Mouse (Mus musculus): ENCODE data around the gene Csrp3. TPM values are rescaled to one million over a fixed set of nuclear protein-coding genes. Genes with fewer than 3 reads are reported as not detected.

Gene Csrp3
- polyA plus RNA-seq, 1 experiment from 2014 or later: 7.6 TPM

GRCm38 (mm10) chr7:48825170-48825569 lies 22.7 kb downstream of the Csrp3 start:
- H3K4me3 ChIP-seq (replicated peaks): no peak overlapping the region
- no peak overlapping the region for H3K4me2 ChIP-seq
- H3K27ac ChIP-seq: no peak overlapping the region
- no peaks in the 10 kb centered on the region for H3K9me3 ChIP-seq
- ATAC-seq (ENCODE audit: insufficient number of reproducible peaks, insufficient read depth, low FRiP score, low TSS enrichment, low read depth): no peak
- H3K4me1 ChIP-seq (replicated peaks): no peaks in the 10 kb centered on the region
- no peaks in the 10 kb centered on the region for H3K27me3 ChIP-seq
- 90% methylated on average over 6 of the region's 6 CpGs for WGBS
- no peak overlapping the region for H3K9ac ChIP-seq (replicated peaks)
- H3K36me3 ChIP-seq: peaks cover 75% of the 10 kb centered on the region

GRCm38 (mm10) chr7:48824671-48825070 lies 23.2 kb downstream of the Csrp3 start:
- H3K4me1 ChIP-seq (replicated peaks): no peaks in the 10 kb centered on the region
- no peak for ATAC-seq (ENCODE audit: insufficient number of reproducible peaks, insufficient read depth, low FRiP score, low TSS enrichment, low read depth)
- 91% methylated on average over 1 of the region's 1 CpGs for WGBS

GRCm38 (mm10) chr7:48823621-48824020 lies 24.2 kb downstream of the Csrp3 start:
- H3K27me3 ChIP-seq: no peaks in the 10 kb centered on the region
- no peak overlapping the region for H3K4me2 ChIP-seq
- no peaks in the 10 kb centered on the region for H3K9me3 ChIP-seq
- over 99% methylated on average over 3 of the region's 3 CpGs for WGBS
- no peaks in the 10 kb centered on the region for H3K4me1 ChIP-seq (replicated peaks)
- ATAC-seq (ENCODE audit: insufficient number of reproducible peaks, insufficient read depth, low FRiP score, low TSS enrichment, low read depth): no peak
- H3K9ac ChIP-seq (replicated peaks): no peak overlapping the region
- H3K4me3 ChIP-seq (replicated peaks): no peak overlapping the region
- H3K27ac ChIP-seq: no peak overlapping the region
- H3K36me3 ChIP-seq: peaks cover 90% of the 10 kb centered on the region

More at GRCm38 (mm10) chr7:48824671-48825070, 23.2 kb downstream of the Csrp3 start:
- Histone ChIP-seq H3K36me3 (peaks cover 80% of the 10 kb centered on the region), H3K27me3 (no peaks in the 10 kb centered on the region), H3K4me3 (replicated peaks) (no peak overlapping the region), H3K9me3 (no peaks in the 10 kb centered on the region), H3K9ac (replicated peaks) (no peak overlapping the region), H3K4me2 (no peak overlapping the region), H3K27ac (no peak overlapping the region)

DNA sequence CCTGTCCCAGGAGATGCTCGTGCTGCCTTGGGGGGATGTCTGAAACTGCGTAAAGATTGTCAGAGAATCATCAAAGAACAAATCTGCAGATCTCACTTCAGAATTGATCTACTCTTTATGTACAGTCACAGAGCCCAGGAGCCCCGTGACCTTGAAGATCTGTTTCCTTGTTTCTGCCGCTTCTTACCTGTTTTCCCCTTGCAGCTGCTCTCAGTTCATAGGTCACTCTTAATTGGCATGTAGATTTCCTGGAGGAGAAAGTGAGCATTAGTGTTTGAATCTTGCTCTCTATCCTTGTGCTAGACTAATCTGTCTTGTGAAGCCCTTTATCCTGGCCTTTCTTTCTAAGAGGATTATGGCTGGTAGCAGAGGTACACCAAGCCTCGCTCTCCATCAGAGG lies 26.2 kb downstream of the Csrp3 start:
- H3K9ac ChIP-seq (replicated peaks): no peak overlapping the region
- WGBS: 84% methylated on average over 5 of the region's 5 CpGs
- no peak for ATAC-seq (ENCODE audit: insufficient number of reproducible peaks, insufficient read depth, low FRiP score, low TSS enrichment, low read depth)
- H3K4me1 ChIP-seq (replicated peaks): no peaks in the 10 kb centered on the region
- no peak overlapping the region for H3K4me3 ChIP-seq (replicated peaks)
- H3K27me3 ChIP-seq: no peaks in the 10 kb centered on the region
- no peak overlapping the region for H3K4me2 ChIP-seq
- H3K9me3 ChIP-seq: no peaks in the 10 kb centered on the region
- H3K36me3 ChIP-seq: peaks cover 90% of the 10 kb centered on the region
- no peak overlapping the region for H3K27ac ChIP-seq

- H3K4me3 ChIP-seq (replicated peaks): no peak overlapping the region
- H3K4me1 ChIP-seq (replicated peaks): no peaks in the 10 kb centered on the region
- H3K9me3 ChIP-seq: no peaks in the 10 kb centered on the region
- no peak for ATAC-seq (ENCODE audit: insufficient number of reproducible peaks, insufficient read depth, low FRiP score, low TSS enrichment, low read depth)
- H3K27ac ChIP-seq: no peak overlapping the region
- H3K36me3 ChIP-seq: peaks cover 44% of the 10 kb centered on the region
- no peak overlapping the region for H3K4me2 ChIP-seq
- H3K9ac ChIP-seq (replicated peaks): no peak overlapping the region
- WGBS: 72% methylated on average over 1 of the region's 1 CpGs
- no peaks in the 10 kb centered on the region for H3K27me3 ChIP-seq
These were observed 34.2 kb downstream of the Csrp3 start for GRCm38 (mm10) chr7:48813594-48813993.

DNA sequence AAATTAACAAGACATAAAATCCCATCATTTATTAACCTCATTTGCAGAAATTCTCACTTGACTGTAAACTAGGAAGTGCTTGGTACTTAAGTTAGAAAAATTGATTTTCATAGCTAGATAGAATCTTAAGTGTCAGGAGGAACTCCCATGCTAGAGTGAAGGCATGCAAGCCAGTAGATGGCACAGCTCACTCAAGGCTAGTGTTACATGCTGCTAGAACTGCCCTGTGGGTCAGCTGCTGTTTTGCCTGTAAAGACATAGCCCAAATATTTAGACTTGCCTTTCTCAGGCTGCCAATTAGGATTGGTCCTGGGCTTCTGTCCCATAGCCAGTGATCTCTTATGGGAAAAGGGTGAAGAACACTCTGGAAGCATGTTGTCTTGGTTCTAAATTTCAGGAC lies 35.5 kb downstream of the Csrp3 start:
- no peaks in the 10 kb centered on the region for H3K4me1 ChIP-seq (replicated peaks)
- peaks cover 44% of the 10 kb centered on the region for H3K36me3 ChIP-seq
- no peak overlapping the region for H3K4me3 ChIP-seq (replicated peaks)
- H3K27me3 ChIP-seq: no peaks in the 10 kb centered on the region
- H3K9ac ChIP-seq (replicated peaks): no peak overlapping the region
- H3K4me2 ChIP-seq: no peak overlapping the region
- H3K9me3 ChIP-seq: no peaks in the 10 kb centered on the region
- ATAC-seq (ENCODE audit: insufficient number of reproducible peaks, insufficient read depth, low FRiP score, low TSS enrichment, low read depth): no peak
- H3K27ac ChIP-seq: no peak overlapping the region

DNA sequence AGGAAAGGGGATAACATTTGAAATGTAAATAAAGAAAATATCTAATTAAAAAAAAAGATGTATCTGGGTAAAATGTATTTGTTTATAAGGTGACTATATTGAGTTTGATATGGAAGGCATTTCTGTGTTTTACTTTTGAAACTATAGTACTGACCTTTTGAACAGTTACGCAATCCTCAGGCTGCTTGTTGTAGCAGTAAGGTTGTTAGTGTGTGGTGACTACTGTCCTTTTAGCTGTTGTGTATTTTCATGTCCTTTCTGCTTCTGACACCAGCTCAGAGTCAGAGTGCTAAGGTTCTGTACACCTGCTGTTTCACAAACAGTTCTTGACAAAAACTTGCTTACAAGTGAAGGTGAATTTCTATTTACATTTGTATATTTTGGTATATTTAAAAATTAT lies 37.2 kb downstream of the Csrp3 start:
- H3K4me2 ChIP-seq: no peak overlapping the region
- no peak overlapping the region for H3K4me3 ChIP-seq (replicated peaks)
- no peak overlapping the region for H3K9ac ChIP-seq (replicated peaks)
- H3K27ac ChIP-seq: no peak overlapping the region
- no peaks in the 10 kb centered on the region for H3K4me1 ChIP-seq (replicated peaks)
- H3K36me3 ChIP-seq: peaks cover 52% of the 10 kb centered on the region
- no peaks in the 10 kb centered on the region for H3K27me3 ChIP-seq
- no peak for ATAC-seq (ENCODE audit: insufficient number of reproducible peaks, insufficient read depth, low FRiP score, low TSS enrichment, low read depth)
- 96% methylated on average over 1 of the region's 1 CpGs for WGBS
- no peaks in the 10 kb centered on the region for H3K9me3 ChIP-seq

GRCm38 (mm10) chr7:48806587-48806986 lies 41.2 kb downstream of the Csrp3 start:
- H3K36me3 ChIP-seq: peaks cover 68% of the 10 kb centered on the region
- no peak for ATAC-seq (ENCODE audit: insufficient number of reproducible peaks, insufficient read depth, low FRiP score, low TSS enrichment, low read depth)

GRCm38 (mm10) chr7:48803381-48803780 lies 44.5 kb downstream of the Csrp3 start:
- H3K4me2 ChIP-seq: no peak overlapping the region
- H3K4me3 ChIP-seq (replicated peaks): no peak overlapping the region
- no peaks in the 10 kb centered on the region for H3K4me1 ChIP-seq (replicated peaks)
- H3K36me3 ChIP-seq: peaks cover 57% of the 10 kb centered on the region
- WGBS: 89% methylated on average over 7 of the region's 7 CpGs
- ATAC-seq (ENCODE audit: insufficient number of reproducible peaks, insufficient read depth, low FRiP score, low TSS enrichment, low read depth): no peak
- H3K9me3 ChIP-seq: no peaks in the 10 kb centered on the region
- H3K9ac ChIP-seq (replicated peaks): no peak overlapping the region
- H3K27ac ChIP-seq: no peak overlapping the region
- H3K27me3 ChIP-seq: no peaks in the 10 kb centered on the region

More at GRCm38 (mm10) chr7:48806587-48806986, 41.2 kb downstream of the Csrp3 start:
- no peak overlapping the region for H3K4me3 ChIP-seq (replicated peaks)
- H3K27ac ChIP-seq: no peak overlapping the region
- H3K9me3 ChIP-seq: no peaks in the 10 kb centered on the region
- WGBS: 92% methylated on average over 4 of the region's 4 CpGs
- no peak overlapping the region for H3K9ac ChIP-seq (replicated peaks)
- H3K4me2 ChIP-seq: no peak overlapping the region
- no peaks in the 10 kb centered on the region for H3K27me3 ChIP-seq
- H3K4me1 ChIP-seq (replicated peaks): no peaks in the 10 kb centered on the region

DNA sequence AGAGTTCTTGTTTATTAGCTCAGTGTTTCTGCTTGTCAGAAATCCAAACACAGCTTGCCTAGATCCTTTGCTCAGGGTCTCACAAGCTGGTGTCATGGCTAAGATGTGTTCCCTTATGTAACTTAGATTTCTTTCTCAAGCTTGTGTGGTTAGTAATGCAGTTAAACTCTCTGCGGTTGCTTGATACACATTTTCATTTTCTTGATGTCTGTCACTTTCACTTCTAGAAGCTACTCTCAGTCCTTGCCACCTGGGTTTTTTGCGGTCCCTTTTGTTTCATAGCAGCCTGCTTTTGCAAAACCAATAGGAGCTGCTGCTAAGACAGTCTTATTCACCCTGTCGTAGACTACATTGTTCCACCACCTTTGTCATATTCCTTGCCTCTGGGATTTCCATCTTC lies 52.7 kb downstream of the Csrp3 start:
- Histone ChIP-seq H3K9ac (replicated peaks) (no peak overlapping the region), H3K4me1 (replicated peaks) (peaks cover 2% of the 10 kb centered on the region; the same call in 1 of the 2 replicates), H3K27ac (no peak overlapping the region), H3K9me3 (no peaks in the 10 kb centered on the region), H3K36me3 (peaks cover 18% of the 10 kb centered on the region), H3K4me3 (replicated peaks) (no peak overlapping the region), H3K4me2 (no peak overlapping the region), H3K27me3 (no peaks in the 10 kb centered on the region)
- 87% methylated on average over 3 of the region's 3 CpGs for WGBS
- no peak for ATAC-seq (ENCODE audit: insufficient number of reproducible peaks, insufficient read depth, low FRiP score, low TSS enrichment, low read depth)

GRCm38 (mm10) chr7:48791412-48791811 lies 56.4 kb downstream of the Csrp3 start:
- Histone ChIP-seq H3K4me1 (replicated peaks) (peaks cover 10% of the 10 kb centered on the region; the same call in 1 of the 2 replicates), H3K9me3 (no peaks in the 10 kb centered on the region), H3K9ac (replicated peaks) (no peak overlapping the region), H3K4me2 (no peak overlapping the region), H3K27ac (no peak overlapping the region), H3K27me3 (no peaks in the 10 kb centered on the region), H3K4me3 (replicated peaks) (no peak overlapping the region), H3K36me3 (peaks cover 3% of the 10 kb centered on the region; the same call in 1 of the 2 replicates)
- no peak for ATAC-seq (ENCODE audit: insufficient number of reproducible peaks, insufficient read depth, low FRiP score, low TSS enrichment, low read depth)
- WGBS: 95% methylated on average over 3 of the region's 3 CpGs

DNA sequence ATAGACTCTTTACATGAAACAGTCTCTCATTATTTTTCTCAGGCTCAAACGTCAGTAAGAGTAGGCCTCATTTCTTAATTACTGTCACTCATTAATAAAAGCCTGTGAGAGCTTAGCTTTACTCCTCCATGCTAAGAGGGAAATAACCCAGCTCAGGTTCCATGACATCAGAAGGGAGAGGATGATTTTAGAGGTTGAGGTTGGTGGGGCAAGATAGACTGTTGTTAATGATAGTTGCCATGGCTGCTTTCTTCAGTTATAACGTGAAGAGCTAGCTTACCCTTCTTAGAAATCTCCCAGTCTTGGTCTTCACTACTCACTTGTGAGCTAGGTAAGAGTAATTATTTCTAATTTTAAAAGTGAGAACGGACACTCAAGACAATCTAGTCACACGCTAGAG lies 57.7 kb downstream of the Csrp3 start:
- H3K27me3 ChIP-seq: no peaks in the 10 kb centered on the region
- ATAC-seq (ENCODE audit: insufficient number of reproducible peaks, insufficient read depth, low FRiP score, low TSS enrichment, low read depth): no peak
- no peaks in the 10 kb centered on the region; the same call in 1 of the 2 replicates for H3K36me3 ChIP-seq
- no peak overlapping the region for H3K9ac ChIP-seq (replicated peaks)
- H3K9me3 ChIP-seq: no peaks in the 10 kb centered on the region
- peaks cover 10% of the 10 kb centered on the region; the same call in 1 of the 2 replicates for H3K4me1 ChIP-seq (replicated peaks)
- 70% methylated on average over 4 of the region's 4 CpGs for WGBS
- H3K27ac ChIP-seq: no peak overlapping the region
- H3K4me2 ChIP-seq: no peak overlapping the region
- no peak overlapping the region for H3K4me3 ChIP-seq (replicated peaks)

Data from limb, embryonic 12.5 days (tissue).